Mouse (Mus musculus): ENCODE measurements around the gene Actl11. TPM values are rescaled to one million over a fixed set of nuclear protein-coding genes. Genes with fewer than 3 reads are reported as not detected.
A peak's percentile ranks its signal among the peaks of the same experiment; 100 is the strongest.

The Actl11 gene
- total and polyA plus RNA-seq, 3 experiments = not detected

DNA sequence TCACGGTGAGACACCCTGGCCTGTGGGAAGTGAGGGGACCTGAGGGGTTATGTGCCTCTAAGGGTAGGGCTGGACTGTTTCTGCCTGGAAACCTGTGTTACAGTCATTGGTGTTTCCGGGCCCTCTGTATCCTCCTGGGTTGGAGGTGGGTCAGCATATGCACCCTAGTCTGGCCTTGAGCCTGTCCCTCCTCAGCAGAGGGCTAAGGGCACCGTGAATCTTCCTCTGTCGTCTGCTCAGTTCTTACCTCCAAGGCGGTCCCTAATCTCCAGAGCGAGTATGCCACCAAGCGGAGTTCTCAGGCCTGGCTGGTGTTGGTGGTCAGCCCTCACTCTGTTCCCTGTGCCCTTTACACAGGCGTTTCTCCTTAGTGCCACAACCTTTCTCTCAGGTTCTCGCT, 34.6 kb downstream of the Actl11 start:
- no peak for DNase-seq

DNA sequence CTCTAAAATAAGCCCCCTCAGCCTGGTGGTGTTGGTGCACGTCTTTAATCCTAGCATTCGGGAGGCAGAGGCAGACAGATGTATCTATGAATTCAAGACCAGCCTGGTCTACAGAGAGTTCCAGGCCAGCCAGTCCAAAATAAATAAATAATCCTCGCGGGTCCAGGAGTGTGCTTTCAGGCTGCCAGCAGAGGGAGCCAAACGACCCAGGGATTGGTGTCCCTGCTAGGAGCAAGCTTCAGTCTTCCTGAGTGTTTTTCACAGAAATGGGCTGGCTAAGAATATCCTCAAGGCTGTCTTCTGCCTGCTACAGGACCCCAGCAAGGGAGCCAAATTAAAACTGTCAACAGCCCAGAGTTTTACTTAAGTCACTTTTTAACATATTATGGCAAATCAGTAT, 35.4 kb downstream of the Actl11 start:
- DNase-seq = peak; percentile 86

DNA sequence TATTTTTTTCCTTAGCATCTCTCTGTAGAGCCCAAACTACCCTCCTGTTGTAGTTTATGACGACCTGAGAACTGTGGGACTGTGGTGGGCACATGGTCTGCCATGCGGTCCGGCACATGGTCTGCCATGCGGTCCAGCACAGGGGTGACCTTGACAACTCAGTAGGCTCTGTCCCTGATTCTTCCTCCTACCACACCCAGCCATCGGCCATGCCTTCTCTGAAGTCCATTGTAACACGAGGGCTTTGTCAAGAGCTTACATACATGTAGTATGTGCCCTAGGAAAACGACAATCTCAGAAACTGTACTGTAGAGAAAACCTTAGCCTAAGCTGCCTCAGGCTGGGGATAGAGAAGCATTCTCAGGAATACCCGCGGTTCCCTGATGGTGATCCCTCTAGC, 36.4 kb downstream of the Actl11 start:
- DNase-seq = no peak

DNA sequence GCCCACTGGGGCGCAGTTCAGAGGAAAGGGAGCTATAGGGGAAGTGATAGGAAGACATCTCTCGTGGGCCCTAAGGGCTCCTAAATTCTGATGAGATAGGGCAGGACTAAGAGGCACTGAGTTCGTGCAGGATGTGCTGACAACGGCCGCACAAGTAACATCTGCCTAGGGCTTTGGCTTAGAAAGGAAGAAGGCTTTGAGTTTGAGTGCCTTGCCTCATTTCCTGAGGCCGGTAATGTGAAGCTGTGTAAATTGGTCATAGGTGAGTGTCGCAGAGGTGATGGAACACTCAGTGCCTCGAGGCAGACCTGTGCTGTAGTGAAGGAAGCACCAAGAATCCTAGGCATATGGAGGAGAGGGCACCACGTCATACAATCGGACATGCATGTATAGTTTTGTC, 38.4 kb downstream of the Actl11 start:
- DNase-seq = no peak

DNA sequence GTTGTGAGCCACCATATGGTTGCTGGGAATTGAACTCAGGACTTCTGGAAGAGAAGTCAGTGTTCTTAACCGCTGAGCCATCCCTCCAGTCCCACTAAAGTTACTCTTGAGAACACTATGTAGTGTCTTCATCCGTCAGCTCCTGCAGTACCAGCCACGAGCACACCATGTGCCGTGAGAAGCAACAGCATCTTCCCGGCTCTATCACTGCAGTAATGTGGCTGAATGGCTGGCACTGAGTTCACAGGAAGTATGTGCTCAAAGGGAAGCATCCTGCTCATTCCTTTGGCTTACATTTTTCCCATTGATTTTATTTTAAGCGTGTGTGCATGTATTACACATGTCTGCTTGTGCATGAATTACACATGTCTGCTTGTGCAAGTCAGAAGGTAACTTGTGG, 39.2 kb downstream of the Actl11 start:
- no peak for DNase-seq

DNA sequence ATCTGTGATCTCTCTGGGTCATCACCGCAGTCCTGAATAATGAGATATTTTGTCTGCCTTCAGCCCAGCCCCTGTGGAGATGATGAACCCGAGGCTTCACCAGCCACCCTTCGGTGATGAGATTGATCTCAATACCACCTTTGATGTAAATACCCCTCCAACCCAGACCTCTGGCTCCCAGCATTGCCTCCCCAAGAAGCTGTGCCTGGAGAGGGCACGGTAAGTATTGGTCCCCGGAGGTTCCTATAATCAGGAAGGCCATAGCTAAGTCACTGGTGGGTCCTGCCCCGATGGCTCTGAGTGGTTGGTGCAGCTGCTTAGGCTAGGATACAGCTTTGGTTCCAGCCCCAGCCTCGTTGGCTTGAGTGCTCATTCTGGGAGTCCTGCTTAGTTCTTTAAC, 40.3 kb downstream of the Actl11 start:
- no peak for DNase-seq

DNA sequence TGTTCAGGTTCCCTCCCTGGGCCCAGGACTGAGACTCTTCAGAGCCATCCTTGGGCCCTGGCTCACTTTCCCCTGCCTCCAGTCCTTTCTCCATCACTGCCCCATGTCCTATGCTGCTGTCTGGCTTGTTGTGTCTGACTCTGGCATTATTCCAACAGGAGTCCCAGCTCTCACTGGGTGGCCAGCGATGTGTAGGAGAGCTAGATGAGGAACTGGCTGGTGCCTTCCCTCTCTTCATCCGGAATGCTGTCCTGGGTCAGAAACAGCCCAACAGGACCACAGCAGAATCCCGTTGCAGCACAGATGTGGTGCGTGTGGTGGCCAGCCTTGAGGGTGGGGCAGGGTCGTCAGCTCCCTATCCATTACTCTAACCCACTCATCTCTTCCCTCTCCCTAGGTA, 42.0 kb downstream of the Actl11 start:
- DNase-seq = no peak

DNA sequence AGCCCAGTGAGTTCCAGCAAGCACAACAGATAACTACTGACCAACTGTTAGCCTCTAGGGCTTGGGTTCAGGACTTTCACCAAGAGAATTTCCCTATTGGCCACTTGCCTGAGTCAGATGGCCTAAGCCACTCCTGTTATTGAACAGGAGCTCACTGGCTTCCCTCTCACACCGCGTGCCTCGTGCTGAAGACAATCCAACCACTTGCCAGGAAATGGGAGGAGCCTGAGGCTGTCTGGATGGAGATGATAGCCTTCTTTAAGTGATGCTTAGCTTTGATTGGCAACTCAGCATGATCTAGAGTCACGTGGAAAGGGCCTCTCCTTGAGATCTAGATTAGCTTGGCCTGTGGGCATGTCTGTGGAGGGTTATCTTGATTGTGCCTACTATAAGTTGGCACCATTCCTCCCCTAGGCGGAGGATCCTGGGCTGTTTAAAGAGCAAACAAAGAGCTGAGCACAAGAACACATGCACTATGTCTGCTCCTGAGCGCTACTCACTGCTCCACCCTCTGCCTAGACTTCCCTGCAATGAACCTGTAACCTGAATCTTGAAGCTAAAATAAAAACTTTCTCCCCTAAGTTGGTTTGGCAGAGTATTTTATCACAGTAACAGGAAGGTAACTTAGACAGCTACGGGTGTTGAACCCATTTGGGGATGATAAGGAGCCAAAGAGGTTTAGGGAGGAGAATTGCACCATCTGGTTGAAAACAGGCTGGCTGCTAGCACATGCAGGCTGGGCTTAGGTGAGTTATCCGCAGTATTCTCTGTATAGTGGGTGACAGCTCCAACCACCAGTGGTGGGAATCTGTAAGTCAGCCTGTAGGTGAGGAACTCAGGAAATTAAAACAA, 43.6 kb downstream of the Actl11 start:
- no peak for DNase-seq

DNA sequence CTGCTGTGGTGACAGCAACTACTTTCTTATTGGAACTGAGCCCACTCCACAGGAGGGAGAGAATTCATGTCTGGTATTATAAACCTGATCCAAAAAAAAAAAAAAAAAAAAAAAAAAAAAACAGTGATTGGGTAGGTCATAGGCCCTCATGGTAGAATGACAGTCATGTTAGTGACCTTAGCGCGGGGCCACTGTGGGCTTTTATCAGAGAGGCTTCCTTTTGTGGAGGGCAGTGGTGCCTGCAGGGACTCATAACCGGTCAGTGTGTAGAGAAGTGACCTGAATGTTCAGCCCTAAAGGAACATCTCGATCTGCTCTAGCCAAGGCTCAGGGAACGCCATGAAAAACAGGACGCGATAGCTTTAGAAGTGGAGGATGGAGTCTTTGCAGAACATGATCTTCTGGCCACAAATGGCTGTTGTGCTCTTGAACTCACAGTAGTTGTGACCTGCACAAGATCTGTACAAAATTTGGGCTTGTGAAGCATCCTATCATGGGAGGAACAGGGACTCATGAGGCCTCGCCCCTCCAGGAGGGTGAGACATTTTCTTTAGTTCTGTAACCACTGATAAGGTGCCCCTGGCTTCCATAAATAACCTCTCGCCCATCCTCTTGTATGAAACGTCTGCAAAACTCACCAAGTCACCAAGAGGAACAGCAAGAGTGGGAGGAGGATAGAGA, 46.4 kb downstream of the Actl11 start:
- no peak for DNase-seq

DNA sequence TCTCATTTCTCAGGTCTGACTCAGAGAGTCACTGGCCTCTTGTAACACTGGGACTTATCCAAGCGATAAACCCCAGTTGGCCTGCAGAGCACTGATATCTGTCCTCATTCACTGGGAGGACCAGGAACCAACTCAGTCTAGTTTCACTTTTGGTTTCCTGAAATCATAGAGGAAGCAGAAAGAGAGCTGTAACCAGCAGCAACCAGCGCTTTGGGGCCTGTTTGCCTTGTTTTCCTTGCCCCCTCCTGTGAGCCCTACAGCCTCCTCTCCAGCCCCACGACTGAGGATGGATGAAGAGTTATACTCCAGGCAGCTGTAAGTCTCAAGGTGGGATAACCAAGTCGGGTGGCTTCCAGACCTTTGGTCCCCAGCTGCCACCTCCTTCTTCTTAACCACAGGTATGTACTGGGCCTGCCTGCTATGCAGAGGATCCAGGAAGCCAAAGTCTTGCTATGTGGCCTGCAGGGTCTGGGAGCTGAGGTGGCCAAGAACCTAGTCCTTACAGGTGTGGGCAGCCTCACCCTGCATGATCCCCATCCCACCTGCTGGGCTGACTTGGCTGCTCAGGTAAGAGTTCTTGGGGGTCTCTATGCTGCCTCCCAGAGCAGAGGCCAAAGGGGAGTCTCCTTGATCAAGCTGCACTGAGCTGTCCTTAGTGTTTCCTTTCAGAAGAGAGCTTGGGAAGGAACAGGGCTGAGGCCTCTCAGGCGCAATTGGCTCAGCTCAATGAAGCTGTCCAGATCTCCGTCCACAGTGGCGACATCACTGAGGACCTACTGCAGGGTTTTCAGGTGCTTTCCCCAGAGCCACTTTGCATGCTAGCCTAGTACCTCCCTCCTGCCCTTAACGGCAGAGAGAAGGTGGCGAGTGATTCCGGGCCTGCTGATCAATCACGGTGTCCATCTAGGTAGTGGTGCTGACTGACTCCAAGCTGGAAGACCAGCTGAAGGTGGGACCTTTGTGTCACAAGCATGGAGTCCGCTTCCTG, 47.4 kb downstream of the Actl11 start, which contains the start of gene Uba7:
Gene Uba7 (plus strand): TSS at position 107 of the 988 bp plus-strand sequence.
- no peak for DNase-seq

DNA sequence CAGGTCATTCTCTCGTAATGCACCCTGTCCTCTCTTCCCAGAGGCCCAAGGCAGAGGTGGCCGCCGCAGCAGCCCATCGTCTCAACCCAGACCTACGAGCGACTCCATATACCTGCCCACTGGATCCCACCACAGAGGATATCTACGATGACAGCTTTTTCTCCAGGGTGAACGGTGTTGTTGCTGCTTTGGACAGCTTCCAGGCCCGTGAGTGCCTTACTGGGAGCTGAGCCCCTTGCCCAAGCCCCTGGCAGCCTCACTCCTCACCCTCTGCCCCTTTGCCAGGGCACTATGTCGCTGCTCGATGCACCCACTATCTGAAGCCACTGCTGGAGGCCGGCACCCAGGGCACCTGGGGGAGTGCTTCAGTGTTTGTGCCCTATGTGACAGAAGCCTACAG, 50.5 kb downstream of the Actl11 start:
- no peak for DNase-seq

Other genes with a start within 250 kb of the Actl11 start
- gene Gnat1, start 248.8 kb upstream of the Actl11 start, total RNA-seq (2021) = under 1 TPM in 1 of 2 experiments, not detected in 1; 0.37 TPM
- gene Gnat1, start 248.8 kb upstream of the Actl11 start, polyA plus RNA-seq (2012; rRNA removed) = 0.10 and 0.16 TPM in 2 replicates
- 10 to 100 TPM; 27.2 to 34.8 TPM for gene Sema3f, start 218.0 kb upstream of the Actl11 start, total RNA-seq (2021)
- gene Sema3f, start 218.0 kb upstream of the Actl11 start, polyA plus RNA-seq (2012; rRNA removed) = 95.1 and 106 TPM in 2 replicates
- 100 to 1,000 TPM in 1 of 2 experiments, 10 to 100 TPM in 1; 67.1 to 124 TPM for gene Rbm5, start 157.5 kb upstream of the Actl11 start, total RNA-seq (2021)
- 61.7 and 67.8 TPM in 2 replicates for gene Rbm5, start 157.5 kb upstream of the Actl11 start, polyA plus RNA-seq (2012; rRNA removed)
- 10 to 100 TPM; 40.3 to 47.8 TPM for gene Rbm6, start 55.2 kb upstream of the Actl11 start, total RNA-seq (2021)
- gene Rbm6, start 55.2 kb upstream of the Actl11 start, polyA plus RNA-seq (2012; rRNA removed) = 11.8 and 15.3 TPM in 2 replicates
- gene Mon1a, start 40.3 kb upstream of the Actl11 start, total RNA-seq (2021) = 10 to 100 TPM; 19.2 to 20.5 TPM
- gene Mon1a, start 40.3 kb upstream of the Actl11 start, polyA plus RNA-seq (2012; rRNA removed) = 41.3 and 42.9 TPM in 2 replicates
- gene Mst1r, start 21.6 kb upstream of the Actl11 start, total RNA-seq (2021) = 1 to 10 TPM; 7.4 to 8.1 TPM
- 34.0 and 41.0 TPM in 2 replicates for gene Mst1r, start 21.6 kb upstream of the Actl11 start, polyA plus RNA-seq (2012; rRNA removed)
- gene Camkv, start 7.2 kb downstream of the Actl11 start, total RNA-seq (2021) = 1 to 10 TPM; 2.9 to 5.2 TPM
- 7.8 and 9.5 TPM in 2 replicates for gene Camkv, start 7.2 kb downstream of the Actl11 start, polyA plus RNA-seq (2012; rRNA removed)
- gene Traip, start 21.7 kb downstream of the Actl11 start, total RNA-seq (2021) = 1 to 10 TPM; 2.1 to 2.5 TPM
- 0.61 and 0.72 TPM in 2 replicates for gene Traip, start 21.7 kb downstream of the Actl11 start, polyA plus RNA-seq (2012; rRNA removed)
- 10 to 100 TPM; 10.6 to 22.1 TPM for gene Uba7, start 47.0 kb downstream of the Actl11 start, total RNA-seq (2021)
- 35.4 and 39.9 TPM in 2 replicates for gene Uba7, start 47.0 kb downstream of the Actl11 start, polyA plus RNA-seq (2012; rRNA removed)
- gene Gm20661, start 54.6 kb downstream of the Actl11 start, total RNA-seq (2021) = under 1 TPM in 1 of 2 experiments, not detected in 1; 0.38 TPM
- gene Gm20661, start 54.6 kb downstream of the Actl11 start, polyA plus RNA-seq (2012; rRNA removed) = 0.12 and 0.20 TPM in 2 replicates
- gene Inka1, start 57.4 kb downstream of the Actl11 start, total RNA-seq (2021) = 1 to 10 TPM; 2.4 to 7.8 TPM
- 11.6 and 19.0 TPM in 2 replicates for gene Inka1, start 57.4 kb downstream of the Actl11 start, polyA plus RNA-seq (2012; rRNA removed)
- under 1 TPM; 0.63 to 0.66 TPM for gene Cdhr4, start 64.0 kb downstream of the Actl11 start, total RNA-seq (2021)
- 1.5 and 2.8 TPM in 2 replicates for gene Cdhr4, start 64.0 kb downstream of the Actl11 start, polyA plus RNA-seq (2012; rRNA removed)
- gene Gm20662, start 67.9 kb downstream of the Actl11 start, total RNA-seq (2021) = under 1 TPM in 1 of 2 experiments, not detected in 1; 0.20 TPM
- gene Gm20662, start 67.9 kb downstream of the Actl11 start, polyA plus RNA-seq (2012; rRNA removed) = 0.62 and 1.3 TPM in 2 replicates
- gene Ip6k1, start 74.0 kb downstream of the Actl11 start, total RNA-seq (2021) = 100 to 1,000 TPM; 115 to 139 TPM
- gene Ip6k1, start 74.0 kb downstream of the Actl11 start, polyA plus RNA-seq (2012; rRNA removed) = 217 and 231 TPM in 2 replicates
- gene Gmppb, start 120.8 kb downstream of the Actl11 start, total RNA-seq (2021) = 10 to 100 TPM; 17.8 to 32.4 TPM
- 8.6 and 10.7 TPM in 2 replicates for gene Gmppb, start 120.8 kb downstream of the Actl11 start, polyA plus RNA-seq (2012; rRNA removed)
- gene Amigo3, start 124.7 kb downstream of the Actl11 start, total RNA-seq (2021) = 1 to 10 TPM; 4.4 to 4.5 TPM
- 6.6 and 9.4 TPM in 2 replicates for gene Amigo3, start 124.7 kb downstream of the Actl11 start, polyA plus RNA-seq (2012; rRNA removed)
- under 1 TPM; 0.17 to 0.86 TPM for gene Mst1, start 152.0 kb downstream of the Actl11 start, total RNA-seq (2021)
- 0.23 and 0.44 TPM in 2 replicates for gene Mst1, start 152.0 kb downstream of the Actl11 start, polyA plus RNA-seq (2012; rRNA removed)
- 10 to 100 TPM; 65.5 to 66.0 TPM for gene Rnf123, start 154.9 kb downstream of the Actl11 start, total RNA-seq (2021)
- gene Rnf123, start 154.9 kb downstream of the Actl11 start, polyA plus RNA-seq (2012; rRNA removed) = 88.9 and 93.6 TPM in 2 replicates
- 10 to 100 TPM; 90.2 to 91.6 TPM for gene Apeh, start 166.1 kb downstream of the Actl11 start, total RNA-seq (2021)
- gene Apeh, start 166.1 kb downstream of the Actl11 start, polyA plus RNA-seq (2012; rRNA removed) = 96.2 and 121 TPM in 2 replicates